Mouse (Mus musculus): ENCODE data around the gene Glo1. TPM values are rescaled to one million over a fixed set of nuclear protein-coding genes. Genes with fewer than 3 reads are reported as not detected.

Gene Glo1
- polyA plus RNA-seq, 1 experiment from 2014 or later: 190 TPM

- no peaks in the 10 kb centered on the region for H3K36me3 ChIP-seq (ENCODE audit: control insufficient read depth, insufficient read depth, low read length)
- TF ChIP-seq CTCF (IDR thresholded peaks at IDR 0.05; ENCODE audit: low read depth) (peak; percentile 18; the same call in 1 of the 2 replicates), EP300 (optimal IDR thresholded peaks at IDR 0.05) (no peak)
- no peak overlapping the region for H3K27ac ChIP-seq (replicated peaks)
- no peaks in the 10 kb centered on the region for H3K9me3 ChIP-seq (ENCODE audit: control insufficient read depth, low read length)
- WGBS: 22% methylated on average over 8 of the region's 8 CpGs
- H3K4me2 ChIP-seq (replicated peaks; ENCODE audit: low read depth): no peak overlapping the region
- no peak overlapping the region for H3K9ac ChIP-seq (ENCODE audit: low read length)
- ATAC-seq (ENCODE audit: low FRiP score, low TSS enrichment): no peak
- no peaks in the 10 kb centered on the region for H3K4me1 ChIP-seq (replicated peaks; ENCODE audit: control insufficient read depth, insufficient read depth)
- H3K4me3 ChIP-seq (ENCODE audit: low read depth, low read length): no peak overlapping the region
- DNase-seq (ENCODE audit: low spot score): peak; percentile 21
- no peaks in the 10 kb centered on the region for H3K27me3 ChIP-seq (ENCODE audit: control insufficient read depth, insufficient read depth, low read length)
These were observed 87.6 kb downstream of the Glo1 start for GRCm38 (mm10) chr17:30539098-30539497.

GRCm38 (mm10) chr17:30536651-30537050, 90.0 kb downstream of the Glo1 start:
- no peak overlapping the region for H3K9ac ChIP-seq (ENCODE audit: low read length)
- no peaks in the 10 kb centered on the region for H3K36me3 ChIP-seq (ENCODE audit: control insufficient read depth, insufficient read depth, low read length)
- ATAC-seq (ENCODE audit: low FRiP score, low TSS enrichment): no peak
- no peaks in the 10 kb centered on the region for H3K9me3 ChIP-seq (ENCODE audit: control insufficient read depth, low read length)
- no peaks in the 10 kb centered on the region for H3K27me3 ChIP-seq (ENCODE audit: control insufficient read depth, insufficient read depth, low read length)
- WGBS: 59% methylated on average over 5 of the region's 5 CpGs
- no peak overlapping the region for H3K4me3 ChIP-seq (ENCODE audit: low read depth, low read length)
- no peaks in the 10 kb centered on the region for H3K4me1 ChIP-seq (replicated peaks; ENCODE audit: control insufficient read depth, insufficient read depth)
- no peak for DNase-seq (ENCODE audit: low spot score)
- no peak overlapping the region for H3K4me2 ChIP-seq (replicated peaks; ENCODE audit: low read depth)
- TF ChIP-seq CTCF (IDR thresholded peaks at IDR 0.05; ENCODE audit: low read depth) (no peak), EP300 (optimal IDR thresholded peaks at IDR 0.05) (no peak)
- H3K27ac ChIP-seq (replicated peaks): no peak overlapping the region

Other genes starting within 250 kb of the Glo1 start
- 32.9 and 34.6 TPM in 2 replicates for gene Btbd9, start 50.4 kb downstream of the Glo1 start, polyA plus RNA-seq (2015; fragmentation: Nextera tagmentation; extraction: Ambion mirVana)
- 0.47 and 0.92 TPM in 2 replicates for gene Dnah8, start 2.5 kb downstream of the Glo1 start, polyA plus RNA-seq (2015; fragmentation: Nextera tagmentation; extraction: Ambion mirVana)